Mouse (Mus musculus): Measurements from ENCODE around the gene Syce1. TPM values are rescaled to one million over a fixed set of nuclear protein-coding genes. Genes with fewer than 3 reads are reported as not detected.

Syce1 gene
- polyA plus RNA-seq, 1 experiment from 2014 or later: 0.34 TPM

DNA sequence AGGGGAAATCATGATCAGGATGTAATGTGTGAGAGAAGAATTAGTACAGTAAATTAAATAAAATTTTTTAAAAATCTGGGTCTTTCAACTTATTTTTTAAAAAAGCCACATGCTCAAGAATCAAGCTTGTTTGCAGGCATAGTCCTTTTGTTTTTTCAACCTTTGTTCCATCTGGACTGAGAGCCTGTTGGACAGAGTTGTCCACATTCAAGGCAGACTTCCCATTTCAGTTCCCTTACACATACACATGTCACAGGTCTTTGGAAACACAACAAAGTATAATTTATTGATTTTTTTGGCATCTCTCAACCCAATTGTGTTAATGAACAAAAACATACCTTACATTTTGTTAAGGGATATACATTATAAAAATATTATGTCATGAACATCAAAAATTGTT, 33.1 kb downstream of the Syce1 start:
- Histone ChIP-seq H3K4me1 (replicated peaks; ENCODE audit: control insufficient read depth, insufficient read depth, low read length) (no peaks in the 10 kb centered on the region), H3K27ac (ENCODE audit: low read length) (no peak overlapping the region), H3K9me3 (ENCODE audit: control insufficient read depth, low read length) (0 out of 2 replicates have a peak, but pooled peaks cover 3% of the 10 kb centered on the region), H3K9ac (replicated peaks; ENCODE audit: low read depth, low read length) (no peak overlapping the region), H3K36me3 (ENCODE audit: control insufficient read depth, insufficient read depth) (no peaks in the 10 kb centered on the region), H3K4me2 (ENCODE audit: low read length) (no peak overlapping the region), H3K4me3 (replicated peaks; ENCODE audit: low read length) (no peak overlapping the region), H3K27me3 (replicated peaks; ENCODE audit: control insufficient read depth, insufficient read depth, low read length) (no peaks in the 10 kb centered on the region)
- no peak for ATAC-seq

DNA sequence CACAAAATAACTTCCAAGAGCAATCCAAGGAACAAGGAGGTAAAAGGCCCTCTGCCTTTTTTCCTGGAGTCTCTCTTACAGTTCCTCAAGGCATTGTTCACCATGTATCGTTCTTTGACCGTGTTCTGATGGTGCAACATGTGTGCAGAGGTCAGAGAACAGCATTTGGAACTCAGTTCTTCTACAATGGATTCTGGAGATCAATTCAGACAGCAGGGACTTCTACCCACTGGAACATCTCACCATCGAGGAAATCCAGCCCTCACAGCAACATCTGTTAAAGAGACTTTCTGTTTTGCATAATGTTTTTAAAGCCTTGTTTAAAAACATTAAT, 38.9 kb downstream of the Syce1 start:
- no peaks in the 10 kb centered on the region for H3K9me3 ChIP-seq (ENCODE audit: control insufficient read depth, low read length)
- 83% methylated on average over 3 of the region's 3 CpGs for WGBS
- no peaks in the 10 kb centered on the region for H3K36me3 ChIP-seq (ENCODE audit: control insufficient read depth, insufficient read depth)
- H3K27me3 ChIP-seq (replicated peaks; ENCODE audit: control insufficient read depth, insufficient read depth, low read length): no peaks in the 10 kb centered on the region
- H3K4me2 ChIP-seq (ENCODE audit: low read length): no peak overlapping the region
- H3K27ac ChIP-seq (ENCODE audit: low read length): no peak overlapping the region
- ATAC-seq: no peak
- H3K4me1 ChIP-seq (replicated peaks; ENCODE audit: control insufficient read depth, insufficient read depth, low read length): no peaks in the 10 kb centered on the region
- H3K4me3 ChIP-seq (replicated peaks; ENCODE audit: low read length): no peak overlapping the region
- no peak overlapping the region for H3K9ac ChIP-seq (replicated peaks; ENCODE audit: low read depth, low read length)

DNA sequence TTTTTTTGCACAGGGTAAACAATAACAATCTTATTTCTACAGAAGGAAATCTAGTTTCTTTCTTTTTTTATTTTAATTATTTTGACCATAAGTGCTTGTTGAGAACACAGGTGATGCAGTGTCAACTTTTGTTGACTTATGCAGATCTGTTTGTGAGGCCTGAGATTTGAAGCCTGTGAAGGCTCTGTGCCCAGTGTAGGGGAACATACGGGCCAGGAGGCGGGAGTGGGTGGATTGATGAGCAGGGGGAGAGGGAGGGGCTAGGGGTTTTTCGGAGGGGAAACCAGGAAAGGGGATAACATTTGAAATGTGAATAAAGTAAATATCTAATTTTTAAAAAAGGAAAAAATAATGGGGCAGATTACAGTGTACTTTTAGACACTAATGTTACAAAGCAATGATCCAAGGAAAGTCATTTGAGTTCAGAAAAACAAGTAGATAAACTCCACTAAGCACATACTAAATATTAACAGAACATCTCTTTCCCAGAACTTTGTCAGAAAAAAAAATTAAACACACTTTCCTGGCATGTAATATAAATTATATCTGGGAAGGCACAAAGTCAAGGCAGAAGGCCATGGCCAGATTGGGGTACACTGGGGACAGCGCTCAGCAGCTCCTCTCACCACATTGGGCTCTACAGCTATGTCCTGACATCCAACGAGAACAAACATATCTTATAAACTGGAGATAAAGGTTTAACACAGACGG, 39.4 kb downstream of the Syce1 start:
- H3K4me3 ChIP-seq (replicated peaks; ENCODE audit: low read length): no peak overlapping the region
- ATAC-seq: no peak
- 86% methylated on average over 6 of the region's 6 CpGs for WGBS

DNA sequence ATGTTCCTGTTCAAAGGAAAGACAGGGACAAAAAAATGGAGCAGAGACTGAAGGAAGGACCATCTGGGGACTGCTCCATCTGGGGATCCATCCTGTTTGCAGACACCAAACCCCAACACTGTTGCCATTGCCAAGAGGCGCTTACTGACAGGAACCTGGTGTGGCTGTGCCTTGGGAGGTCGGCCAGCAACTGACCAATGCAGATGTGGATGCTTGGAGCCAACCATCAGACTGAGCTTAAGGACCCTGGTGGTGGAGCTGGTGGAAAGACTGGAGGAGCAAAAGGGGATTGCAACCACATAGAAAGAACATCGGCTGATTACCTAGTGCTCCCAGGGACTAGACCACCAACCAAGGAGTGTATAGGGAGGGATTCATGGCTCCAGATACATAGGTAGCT, 40.2 kb downstream of the Syce1 start:
- H3K4me2 ChIP-seq (ENCODE audit: low read length): no peak overlapping the region
- H3K4me1 ChIP-seq (replicated peaks; ENCODE audit: control insufficient read depth, insufficient read depth, low read length): no peaks in the 10 kb centered on the region
- H3K9me3 ChIP-seq (ENCODE audit: control insufficient read depth, low read length): no peaks in the 10 kb centered on the region
- H3K36me3 ChIP-seq (ENCODE audit: control insufficient read depth, insufficient read depth): no peaks in the 10 kb centered on the region
- no peak overlapping the region for H3K9ac ChIP-seq (replicated peaks; ENCODE audit: low read depth, low read length)
- no peaks in the 10 kb centered on the region for H3K27me3 ChIP-seq (replicated peaks; ENCODE audit: control insufficient read depth, insufficient read depth, low read length)
- no peak for ATAC-seq
- no peak overlapping the region for H3K4me3 ChIP-seq (replicated peaks; ENCODE audit: low read length)
- 90% methylated on average over 3 of the region's 3 CpGs for WGBS
- H3K27ac ChIP-seq (ENCODE audit: low read length): no peak overlapping the region

More for the DNA sequence above, 39.4 kb downstream of the Syce1 start:
- no peak overlapping the region for H3K4me2 ChIP-seq (ENCODE audit: low read length)
- H3K36me3 ChIP-seq (ENCODE audit: control insufficient read depth, insufficient read depth): no peaks in the 10 kb centered on the region
- no peak overlapping the region for H3K27ac ChIP-seq (ENCODE audit: low read length)
- H3K9me3 ChIP-seq (ENCODE audit: control insufficient read depth, low read length): no peaks in the 10 kb centered on the region
- no peaks in the 10 kb centered on the region for H3K27me3 ChIP-seq (replicated peaks; ENCODE audit: control insufficient read depth, insufficient read depth, low read length)
- H3K9ac ChIP-seq (replicated peaks; ENCODE audit: low read depth, low read length): no peak overlapping the region
- H3K4me1 ChIP-seq (replicated peaks; ENCODE audit: control insufficient read depth, insufficient read depth, low read length): no peaks in the 10 kb centered on the region

DNA sequence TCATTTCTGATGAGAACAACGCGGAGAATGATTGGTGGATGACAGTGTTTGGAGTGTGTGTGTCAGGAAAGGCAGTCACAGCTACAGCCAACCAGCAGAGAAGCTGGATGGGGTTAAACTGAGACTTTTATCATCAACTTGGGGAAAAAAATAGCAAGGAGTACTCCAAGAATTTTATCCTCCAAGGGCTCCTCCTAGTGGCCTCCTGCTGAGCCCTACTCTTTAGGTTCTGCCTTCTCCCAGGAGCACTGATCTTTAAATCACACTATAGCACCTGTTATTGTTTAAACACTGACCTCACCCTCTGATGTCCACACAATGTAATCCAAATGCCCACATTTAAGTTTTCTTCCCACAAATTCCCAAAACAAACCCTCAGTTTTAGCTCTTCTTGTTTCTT, 54.5 kb downstream of the Syce1 start:
- no peaks in the 10 kb centered on the region for H3K9me3 ChIP-seq (ENCODE audit: control insufficient read depth, low read length)
- no peaks in the 10 kb centered on the region for H3K4me1 ChIP-seq (replicated peaks; ENCODE audit: control insufficient read depth, insufficient read depth, low read length)
- H3K27me3 ChIP-seq (replicated peaks; ENCODE audit: control insufficient read depth, insufficient read depth, low read length): no peaks in the 10 kb centered on the region
- H3K27ac ChIP-seq (ENCODE audit: low read length): no peak overlapping the region
- no peak overlapping the region for H3K4me3 ChIP-seq (replicated peaks; ENCODE audit: low read length)
- no peaks in the 10 kb centered on the region for H3K36me3 ChIP-seq (ENCODE audit: control insufficient read depth, insufficient read depth)
- WGBS: 61% methylated on average over 2 of the region's 2 CpGs
- no peak for ATAC-seq
- H3K4me2 ChIP-seq (ENCODE audit: low read length): no peak overlapping the region
- H3K9ac ChIP-seq (replicated peaks; ENCODE audit: low read depth, low read length): no peak overlapping the region

Other genes starting within 250 kb of the Syce1 start
- gene Olfr538, start 220.0 kb downstream of the Syce1 start, polyA plus RNA-seq (2015; fragmentation: Nextera tagmentation; extraction: Ambion mirVana): not detected in 2 replicates
- gene Olfr46, start 186.6 kb downstream of the Syce1 start, polyA plus RNA-seq (2015; fragmentation: Nextera tagmentation; extraction: Ambion mirVana): 0.03 TPM in 1 of 2 replicates, not detected in the other
- not detected in 2 replicates for gene Olfr61, start 158.9 kb downstream of the Syce1 start, polyA plus RNA-seq (2015; fragmentation: Nextera tagmentation; extraction: Ambion mirVana)
- gene Olfr53, start 141.4 kb downstream of the Syce1 start, polyA plus RNA-seq (2015; fragmentation: Nextera tagmentation; extraction: Ambion mirVana): not detected in 2 replicates
- not detected in 2 replicates for gene Olfr539, start 127.9 kb downstream of the Syce1 start, polyA plus RNA-seq (2015; fragmentation: Nextera tagmentation; extraction: Ambion mirVana)
- not detected in 2 replicates for gene Olfr45, start 105.9 kb downstream of the Syce1 start, polyA plus RNA-seq (2015; fragmentation: Nextera tagmentation; extraction: Ambion mirVana)
- gene Olfr541, start 90.6 kb downstream of the Syce1 start, polyA plus RNA-seq (2015; fragmentation: Nextera tagmentation; extraction: Ambion mirVana): not detected in 2 replicates
- gene Cyp2e1, start 24.1 kb downstream of the Syce1 start, polyA plus RNA-seq (2015; fragmentation: Nextera tagmentation; extraction: Ambion mirVana): not detected in 2 replicates
- gene Zfp941, start 34.3 kb upstream of the Syce1 start, polyA plus RNA-seq (2015; fragmentation: Nextera tagmentation; extraction: Ambion mirVana): 9.5 and 15.3 TPM in 2 replicates
- gene Urah, start 47.2 kb upstream of the Syce1 start, polyA plus RNA-seq (2015; fragmentation: Nextera tagmentation; extraction: Ambion mirVana): not detected in 2 replicates
- gene Scgb1c1, start 57.7 kb upstream of the Syce1 start, polyA plus RNA-seq (2015; fragmentation: Nextera tagmentation; extraction: Ambion mirVana): 1.7 TPM in 1 of 2 replicates, not detected in the other
- not detected in 2 replicates for gene Odf3, start 60.0 kb upstream of the Syce1 start, polyA plus RNA-seq (2015; fragmentation: Nextera tagmentation; extraction: Ambion mirVana)
- not detected in 2 replicates for gene Gm45785, start 68.5 kb upstream of the Syce1 start, polyA plus RNA-seq (2015; fragmentation: Nextera tagmentation; extraction: Ambion mirVana)
- 91.2 and 101 TPM in 2 replicates for gene Ric8a, start 69.1 kb upstream of the Syce1 start, polyA plus RNA-seq (2015; fragmentation: Nextera tagmentation; extraction: Ambion mirVana)
- gene Bet1l, start 69.7 kb upstream of the Syce1 start, polyA plus RNA-seq (2015; fragmentation: Nextera tagmentation; extraction: Ambion mirVana): 35.6 and 40.4 TPM in 2 replicates
- 272 and 303 TPM in 2 replicates for gene Psmd13, start 94.1 kb upstream of the Syce1 start, polyA plus RNA-seq (2015; fragmentation: Nextera tagmentation; extraction: Ambion mirVana)
- 29.5 and 38.5 TPM in 2 replicates for gene Sirt3, start 94.5 kb upstream of the Syce1 start, polyA plus RNA-seq (2015; fragmentation: Nextera tagmentation; extraction: Ambion mirVana)
- gene Cox8b, start 112.6 kb upstream of the Syce1 start, polyA plus RNA-seq (2015; fragmentation: Nextera tagmentation; extraction: Ambion mirVana): not detected in 2 replicates
- gene Nlrp6, start 133.1 kb upstream of the Syce1 start, polyA plus RNA-seq (2015; fragmentation: Nextera tagmentation; extraction: Ambion mirVana): 0.68 and 0.71 TPM in 2 replicates
- gene Pgghg, start 153.5 kb upstream of the Syce1 start, polyA plus RNA-seq (2015; fragmentation: Nextera tagmentation; extraction: Ambion mirVana): 8.9 and 10.1 TPM in 2 replicates
- gene Ifitm5, start 162.4 kb upstream of the Syce1 start, polyA plus RNA-seq (2015; fragmentation: Nextera tagmentation; extraction: Ambion mirVana): 0.38 and 2.1 TPM in 2 replicates
- not detected in 2 replicates for gene Gm45717, start 168.1 kb upstream of the Syce1 start, polyA plus RNA-seq (2015; fragmentation: Nextera tagmentation; extraction: Ambion mirVana)
- 126 and 150 TPM in 2 replicates for gene Ifitm2, start 168.1 kb upstream of the Syce1 start, polyA plus RNA-seq (2015; fragmentation: Nextera tagmentation; extraction: Ambion mirVana)
- gene Ifitm1, start 179.4 kb upstream of the Syce1 start, polyA plus RNA-seq (2015; fragmentation: Nextera tagmentation; extraction: Ambion mirVana): 9.0 and 11.2 TPM in 2 replicates
- 21.0 and 26.1 TPM in 2 replicates for gene Ifitm3, start 222.9 kb upstream of the Syce1 start, polyA plus RNA-seq (2015; fragmentation: Nextera tagmentation; extraction: Ambion mirVana)
- gene Ifitm6, start 230.1 kb upstream of the Syce1 start, polyA plus RNA-seq (2015; fragmentation: Nextera tagmentation; extraction: Ambion mirVana): 0.40 and 0.57 TPM in 2 replicates
- gene Gm17387, start 241.3 kb upstream of the Syce1 start, polyA plus RNA-seq (2015; fragmentation: Nextera tagmentation; extraction: Ambion mirVana): not detected in 2 replicates

Measured in forebrain, embryonic 16.5 days (tissue).